Mouse (Mus musculus) thymus, adult 2 months (tissue): ENCODE measurements around the gene Slc38a4.

Experiments
- CTCF ChIP-seq: fragments of 200-500 bp; IDR thresholded peaks from 2 replicates; pipeline ENCODE4 v1.5.1; 2012; ENCODE audit warnings: mild to moderate bottlenecking, control low read depth, low read length, moderate library complexity, borderline replicate concordance; ENCODE audit not compliant: control insufficient read depth, poor library complexity, insufficient read depth; ENCODE audit errors: extremely low read depth
- POLR2A ChIP-seq: fragments of 200-500 bp; IDR thresholded peaks from 2 replicates; pipeline ENCODE4 v1.6.1; 2012; ENCODE audit warnings: mild to moderate bottlenecking, low read length, control low read depth, moderate library complexity; ENCODE audit not compliant: control insufficient read depth, poor library complexity, insufficient read depth; ENCODE audit errors: extremely low read depth

- TF ChIP-seq CTCF (no peak), POLR2A (no peak)
Observed at GRCm38 (mm10) chr15:97033485-97033991, 22.2 kb downstream of the Slc38a4 start.
